Mouse (Mus musculus) heart, embryonic 13.5 days (tissue): ENCODE results near the gene Gatd1. TPM values are rescaled to one million over a fixed set of nuclear protein-coding genes. Genes with fewer than 3 reads are reported as not detected.

ENCODE experiments used
- ATAC-seq: fragments of 200-750 bp; cut with Nextera tagmentation; 2 replicates; pipeline ENCODE4 v1.8.0; 2017; ENCODE audit warnings: moderate TSS enrichment; ENCODE audit not compliant: insufficient number of reproducible peaks, low FRiP score, low TSS enrichment; ENCODE audit errors: extremely low read depth
- H3K27ac ChIP-seq: fragments of 300-500 bp; sonication (generic); replicated peaks from 2 replicates; pipeline ENCODE4 v1.5.1; 2015; ENCODE audit warnings: moderate library complexity, mild to moderate bottlenecking, inconsistent platforms
- H3K27me3 ChIP-seq: fragments of 300-500 bp; sonication (generic); replicated peaks from 2 replicates; pipeline ENCODE4 v1.6.1; 2015; ENCODE audit warnings: mild to moderate bottlenecking, inconsistent platforms
- H3K36me3 ChIP-seq: fragments of 300-500 bp; sonication (generic); 2 replicates; pipeline ENCODE4 v1.6.1; 2015; ENCODE audit warnings: mild to moderate bottlenecking, inconsistent platforms
- H3K4me1 ChIP-seq: fragments of 300-500 bp; sonication (generic); 2 replicates; pipeline ENCODE4 v1.6.1; 2015; ENCODE audit warnings: inconsistent platforms
- H3K4me2 ChIP-seq: fragments of 300-500 bp; sonication (generic); 2 replicates; pipeline ENCODE4 v1.6.1; 2015; ENCODE audit warnings: inconsistent platforms, mild to moderate bottlenecking, moderate library complexity
- H3K4me3 ChIP-seq: fragments of 300-500 bp; sonication (generic); 2 replicates; pipeline ENCODE4 v1.5.1; 2015; ENCODE audit warnings: moderate library complexity, mild to moderate bottlenecking, inconsistent platforms
- H3K9ac ChIP-seq: fragments of 300-500 bp; sonication (generic); 2 replicates; pipeline ENCODE4 v1.6.1; 2015; ENCODE audit warnings: inconsistent platforms, mild to moderate bottlenecking, moderate library complexity
- H3K9me3 ChIP-seq: fragments of 300-500 bp; sonication (generic); 2 replicates; pipeline ENCODE4 v1.6.1; 2016; ENCODE audit warnings: inconsistent platforms
- WGBS: fragments of 180-500 bp; shearing (Covaris S2); methylation state at CpG from one replicate; pipeline ENCODE4 v1.1.7; 2015; ENCODE audit warnings: mixed read lengths; 5-methylcytosine and 5-hydroxymethylcytosine counted together
- polyA plus RNA-seq: library from polyadenylated mRNA; unstranded; fragments of >200 nt; fragmentation: Nextera tagmentation; extraction: Ambion mirVana; gene quantifications from 2 replicates; pipeline ENCODE4 v1.2.1, GENCODE M21; 2015

The Gatd1 gene
- polyA plus RNA-seq, 1 experiment from 2014 or later, result 27.0 TPM

- no peaks in the 10 kb centered on the region for H3K9me3 ChIP-seq
- ATAC-seq, result no peak
- peaks cover 39% of the 10 kb centered on the region for H3K36me3 ChIP-seq
- H3K4me3 ChIP-seq, result no peak overlapping the region
- no peak overlapping the region for H3K4me2 ChIP-seq
- 83% methylated on average over 6 of the region's 6 CpGs for WGBS
- no peak overlapping the region for H3K9ac ChIP-seq
- peaks cover 65% of the 10 kb centered on the region for H3K4me1 ChIP-seq
- 0 out of 2 replicates have a peak, but pooled peaks cover 2% of the 10 kb centered on the region for H3K27me3 ChIP-seq
- no peak overlapping the region for H3K27ac ChIP-seq
Observed at GRCm38 (mm10) chr7:141432741-141433516, 19.0 kb upstream of the Gatd1 start.

- Histone ChIP-seq H3K9me3 (no peaks in the 10 kb centered on the region), H3K9ac (no peak overlapping the region), H3K4me2 (no peak overlapping the region), H3K4me1 (peaks cover 61% of the 10 kb centered on the region), H3K36me3 (peaks cover 37% of the 10 kb centered on the region), H3K27me3 (0 out of 2 replicates have a peak, but pooled peaks cover 5% of the 10 kb centered on the region), H3K27ac (no peak overlapping the region), H3K4me3 (no peak overlapping the region)
- 82% methylated on average over 8 of the region's 8 CpGs for whole genome bisulfite sequencing
- no peak for ATAC-seq
Observed at GRCm38 (mm10) chr7:141432186-141432611, 18.3 kb upstream of the Gatd1 start.

- 89% methylated on average over 19 of the region's 19 CpGs for WGBS
- no peak overlapping the region for H3K9ac ChIP-seq
- H3K27ac ChIP-seq, result no peak overlapping the region
- H3K36me3 ChIP-seq, result peaks cover 37% of the 10 kb centered on the region
- H3K4me1 ChIP-seq, result peaks cover 56% of the 10 kb centered on the region
- no peak overlapping the region for H3K4me3 ChIP-seq
- 0 out of 2 replicates have a peak, but pooled peaks cover 5% of the 10 kb centered on the region for H3K27me3 ChIP-seq
- no peak for ATAC-seq
- H3K4me2 ChIP-seq, result no peak overlapping the region
- H3K9me3 ChIP-seq, result no peaks in the 10 kb centered on the region
Observed at GRCm38 (mm10) chr7:141431434-141432185, 17.7 kb upstream of the Gatd1 start.

GRCm38 (mm10) chr7:141430585-141431240 lies 16.8 kb upstream of the Gatd1 start:
- Histone ChIP-seq H3K4me2 (no peak overlapping the region), H3K4me3 (no peak overlapping the region), H3K9ac (peak overlapping the region; percentile 12; the same call in 1 of the 2 replicates), H3K27ac (peak overlapping the region; percentile 44), H3K9me3 (no peaks in the 10 kb centered on the region), H3K36me3 (peaks cover 37% of the 10 kb centered on the region), H3K4me1 (peaks cover 48% of the 10 kb centered on the region), H3K27me3 (0 out of 2 replicates have a peak, but pooled peaks cover 5% of the 10 kb centered on the region)
- 86% methylated on average over 9 of the region's 9 CpGs for WGBS
- no peak for ATAC-seq

GRCm38 (mm10) chr7:141429840-141430584 lies 16.1 kb upstream of the Gatd1 start:
- 39% methylated on average over 9 of the region's 9 CpGs for WGBS
- Histone ChIP-seq H3K4me2 (peak overlapping the region; percentile 63), H3K9me3 (no peaks in the 10 kb centered on the region), H3K27ac (peak overlapping the region; percentile 44), H3K4me3 (peak overlapping the region; percentile 42), H3K36me3 (peaks cover 37% of the 10 kb centered on the region), H3K27me3 (0 out of 2 replicates have a peak, but pooled peaks cover 5% of the 10 kb centered on the region), H3K4me1 (peaks cover 42% of the 10 kb centered on the region), H3K9ac (peak overlapping the region; percentile 12; the same call in 1 of the 2 replicates)
- 0 out of 2 replicates have a peak, but pooled peaks have one; percentile 20 for ATAC-seq

GRCm38 (mm10) chr7:141429310-141429709 lies 15.4 kb upstream of the Gatd1 start, which contains the start of gene Cend1:
Cend1 (minus strand) TSS chr7:141429491.
- H3K9me3 ChIP-seq, result no peaks in the 10 kb centered on the region
- H3K36me3 ChIP-seq, result peaks cover 37% of the 10 kb centered on the region
- 3% methylated on average over 19 of the region's 19 CpGs for WGBS
- H3K27me3 ChIP-seq, result 0 out of 2 replicates have a peak, but pooled peaks cover 5% of the 10 kb centered on the region
- peak within 1 kb of the TSS; percentile 44 for H3K27ac ChIP-seq
- ATAC-seq, result no peak
- H3K9ac ChIP-seq, result peak within 1 kb of the TSS; percentile 12
- H3K4me2 ChIP-seq, result peak within 1 kb of the TSS; percentile 63
- H3K4me3 ChIP-seq, result peak within 1 kb of the TSS; percentile 42
- H3K4me1 ChIP-seq, result peaks cover 35% of the 10 kb centered on the region

GRCm38 (mm10) chr7:141428701-141429100 lies 14.8 kb upstream of the Gatd1 start:
- no peak overlapping the region for H3K9ac ChIP-seq
- H3K4me1 ChIP-seq, result peaks cover 29% of the 10 kb centered on the region
- H3K27me3 ChIP-seq, result 0 out of 2 replicates have a peak, but pooled peaks cover 5% of the 10 kb centered on the region
- no peaks in the 10 kb centered on the region for H3K9me3 ChIP-seq
- H3K4me2 ChIP-seq, result peak overlapping the region; percentile 63
- 46% methylated on average over 5 of the region's 5 CpGs for WGBS
- H3K4me3 ChIP-seq, result peak overlapping the region; percentile 42
- H3K36me3 ChIP-seq, result peaks cover 36% of the 10 kb centered on the region
- no peak for ATAC-seq
- no peak overlapping the region for H3K27ac ChIP-seq

GRCm38 (mm10) chr7:141426948-141427730 lies 13.2 kb upstream of the Gatd1 start:
- Histone ChIP-seq H3K9ac (no peak overlapping the region), H3K4me1 (peaks cover 27% of the 10 kb centered on the region), H3K27me3 (0 out of 2 replicates have a peak, but pooled peaks cover 5% of the 10 kb centered on the region), H3K4me2 (no peak overlapping the region), H3K36me3 (peaks cover 20% of the 10 kb centered on the region), H3K27ac (no peak overlapping the region), H3K4me3 (no peak overlapping the region), H3K9me3 (no peaks in the 10 kb centered on the region)
- WGBS, result 72% methylated on average over 12 of the region's 12 CpGs
- ATAC-seq, result no peak

- Histone ChIP-seq H3K4me3 (no peak overlapping the region), H3K9ac (no peak overlapping the region), H3K9me3 (no peaks in the 10 kb centered on the region), H3K36me3 (no peaks in the 10 kb centered on the region), H3K27me3 (0 out of 2 replicates have a peak, but pooled peaks cover 5% of the 10 kb centered on the region), H3K27ac (no peak overlapping the region), H3K4me1 (peaks cover 9% of the 10 kb centered on the region), H3K4me2 (no peak overlapping the region)
- WGBS, result 56% methylated on average over 4 of the region's 4 CpGs
- ATAC-seq, result no peak
Observed at GRCm38 (mm10) chr7:141423811-141424210, 9.9 kb upstream of the Gatd1 start.
